Mouse (Mus musculus): Measurements from ENCODE around the gene Fli1. TPM values are rescaled to one million over a fixed set of nuclear protein-coding genes. Genes with fewer than 3 reads are reported as not detected.

Fli1 gene
- total and polyA plus RNA-seq, 3 experiments: 3.4 to 27.0 (median 5.8) TPM

GRCm38 (mm10) chr9:32500063-32500462 is 42.6 kb downstream of the Fli1 start:
- H3K4me1 ChIP-seq (ENCODE audit: insufficient read depth, low read depth, low read length): peaks cover 6% of the 10 kb centered on the region; the same call in 1 of the 2 replicates
- no peak for ATAC-seq (ENCODE audit: extremely low read depth, insufficient number of reproducible peaks, low FRiP score, poor library complexity, severe bottlenecking)
- no peaks in the 10 kb centered on the region for H3K36me3 ChIP-seq (replicated peaks)
- no peak for DNase-seq (ENCODE audit: low spot score)
- no peak for TF ChIP-seq POLR2AphosphoS5 (IDR thresholded peaks at IDR 0.05; ENCODE audit: insufficient replicate concordance, low read depth, low read length)
- TF ChIP-seq GATA1 (IDR thresholded peaks at IDR 0.05; ENCODE audit: borderline replicate concordance, low read length): no peak
- TF ChIP-seq CTCF (IDR thresholded peaks at IDR 0.05; ENCODE audit: low read depth, low read length): no peak
- TF ChIP-seq GATA2 (IDR thresholded peaks at IDR 0.05; ENCODE audit: borderline replicate concordance, low read depth, low read length): no peak
- no peak for TF ChIP-seq TAL1 (conservative IDR thresholded peaks at IDR 0.05; ENCODE audit: low read depth, low read length)
- peaks cover 12% of the 10 kb centered on the region for H3K9me3 ChIP-seq (replicated peaks)
- no peak overlapping the region for H3K4me3 ChIP-seq (ENCODE audit: low read depth, low read length)
- peaks cover 4% of the 10 kb centered on the region; the same call in 1 of the 2 replicates for H3K27me3 ChIP-seq (ENCODE audit: insufficient read depth, low read length)

GRCm38 (mm10) chr9:32499469-32499868 is 43.2 kb downstream of the Fli1 start:
- TF ChIP-seq GATA2 (IDR thresholded peaks at IDR 0.05; ENCODE audit: borderline replicate concordance, low read depth, low read length): no peak
- TF ChIP-seq CTCF (IDR thresholded peaks at IDR 0.05; ENCODE audit: low read depth, low read length): no peak
- no peak for TF ChIP-seq TAL1 (conservative IDR thresholded peaks at IDR 0.05; ENCODE audit: low read depth, low read length)
- no peak for TF ChIP-seq GATA1 (IDR thresholded peaks at IDR 0.05; ENCODE audit: borderline replicate concordance, low read length)
- no peak for TF ChIP-seq POLR2AphosphoS5 (IDR thresholded peaks at IDR 0.05; ENCODE audit: insufficient replicate concordance, low read depth, low read length)
- DNase-seq (ENCODE audit: low spot score) (no peak), ATAC-seq (ENCODE audit: extremely low read depth, insufficient number of reproducible peaks, low FRiP score, poor library complexity, severe bottlenecking) (no peak)
- Histone ChIP-seq H3K9me3 (replicated peaks) (peaks cover 12% of the 10 kb centered on the region), H3K36me3 (replicated peaks) (no peaks in the 10 kb centered on the region), H3K27me3 (ENCODE audit: insufficient read depth, low read length) (peaks cover 4% of the 10 kb centered on the region; the same call in 1 of the 2 replicates), H3K4me1 (ENCODE audit: insufficient read depth, low read depth, low read length) (peaks cover 6% of the 10 kb centered on the region; the same call in 1 of the 2 replicates), H3K4me3 (ENCODE audit: low read depth, low read length) (no peak overlapping the region)

GRCm38 (mm10) chr9:32495643-32495997 is 47.0 kb downstream of the Fli1 start:
- Histone ChIP-seq H3K4me1 (ENCODE audit: insufficient read depth, low read depth, low read length) (peaks cover 6% of the 10 kb centered on the region; the same call in 1 of the 2 replicates), H3K4me3 (ENCODE audit: low read depth, low read length) (no peak overlapping the region), H3K9me3 (replicated peaks) (peaks cover 4% of the 10 kb centered on the region; the same call in 1 of the 2 replicates), H3K36me3 (replicated peaks) (no peaks in the 10 kb centered on the region), H3K27me3 (ENCODE audit: insufficient read depth, low read length) (no peaks in the 10 kb centered on the region; the same call in 1 of the 2 replicates)
- TF ChIP-seq POLR2AphosphoS5 (IDR thresholded peaks at IDR 0.05; ENCODE audit: insufficient replicate concordance, low read depth, low read length): no peak
- no peak for TF ChIP-seq GATA1 (IDR thresholded peaks at IDR 0.05; ENCODE audit: borderline replicate concordance, low read length)
- no peak for TF ChIP-seq GATA2 (IDR thresholded peaks at IDR 0.05; ENCODE audit: borderline replicate concordance, low read depth, low read length)
- TF ChIP-seq CTCF (IDR thresholded peaks at IDR 0.05; ENCODE audit: low read depth, low read length): no peak
- no peak for TF ChIP-seq TAL1 (conservative IDR thresholded peaks at IDR 0.05; ENCODE audit: low read depth, low read length)
- DNase-seq (ENCODE audit: low spot score) (no peak), ATAC-seq (ENCODE audit: extremely low read depth, insufficient number of reproducible peaks, low FRiP score, poor library complexity, severe bottlenecking) (peak; percentile 70)

- ATAC-seq (ENCODE audit: extremely low read depth, insufficient number of reproducible peaks, low FRiP score, poor library complexity, severe bottlenecking): no peak
- DNase-seq (ENCODE audit: low spot score): no peak
- Histone ChIP-seq H3K27me3 (ENCODE audit: insufficient read depth, low read length) (peaks cover 1% of the 10 kb centered on the region), H3K4me3 (ENCODE audit: low read depth, low read length) (no peak overlapping the region), H3K36me3 (replicated peaks) (no peaks in the 10 kb centered on the region), H3K9me3 (replicated peaks) (peaks cover 5% of the 10 kb centered on the region; the same call in 1 of the 2 replicates), H3K4me1 (ENCODE audit: insufficient read depth, low read depth, low read length) (peaks cover 6% of the 10 kb centered on the region; the same call in 1 of the 2 replicates)
- no peak for TF ChIP-seq GATA2 (IDR thresholded peaks at IDR 0.05; ENCODE audit: borderline replicate concordance, low read depth, low read length)
- TF ChIP-seq CTCF (IDR thresholded peaks at IDR 0.05; ENCODE audit: low read depth, low read length): no peak
- no peak for TF ChIP-seq POLR2AphosphoS5 (IDR thresholded peaks at IDR 0.05; ENCODE audit: insufficient replicate concordance, low read depth, low read length)
- TF ChIP-seq GATA1 (IDR thresholded peaks at IDR 0.05; ENCODE audit: borderline replicate concordance, low read length): no peak
- TF ChIP-seq TAL1 (conservative IDR thresholded peaks at IDR 0.05; ENCODE audit: low read depth, low read length): no peak
Measured at GRCm38 (mm10) chr9:32494891-32495642, 47.6 kb downstream of the Fli1 start.

GRCm38 (mm10) chr9:32493588-32494423 is 48.9 kb downstream of the Fli1 start:
- H3K4me1 ChIP-seq (ENCODE audit: insufficient read depth, low read depth, low read length): 0 out of 2 replicates have a peak, but pooled peaks cover 6% of the 10 kb centered on the region
- TF ChIP-seq TAL1 (conservative IDR thresholded peaks at IDR 0.05; ENCODE audit: low read depth, low read length) (no peak), GATA2 (IDR thresholded peaks at IDR 0.05; ENCODE audit: borderline replicate concordance, low read depth, low read length) (no peak), POLR2AphosphoS5 (IDR thresholded peaks at IDR 0.05; ENCODE audit: insufficient replicate concordance, low read depth, low read length) (no peak), CTCF (IDR thresholded peaks at IDR 0.05; ENCODE audit: low read depth, low read length) (no peak), GATA1 (IDR thresholded peaks at IDR 0.05; ENCODE audit: borderline replicate concordance, low read length) (no peak)
- peaks cover 2% of the 10 kb centered on the region for H3K27me3 ChIP-seq (ENCODE audit: insufficient read depth, low read length)
- DNase-seq (ENCODE audit: low spot score) (no peak), ATAC-seq (ENCODE audit: extremely low read depth, insufficient number of reproducible peaks, low FRiP score, poor library complexity, severe bottlenecking) (no peak)
- peaks cover 7% of the 10 kb centered on the region; the same call in 1 of the 2 replicates for H3K9me3 ChIP-seq (replicated peaks)
- H3K4me3 ChIP-seq (ENCODE audit: low read depth, low read length): no peak overlapping the region
- H3K36me3 ChIP-seq (replicated peaks): no peaks in the 10 kb centered on the region
